Mouse (Mus musculus): ENCODE data around the gene Errfi1.

Errfi1 gene

GRCm38 (mm10) chr4:150915181-150915906 lies 61.6 kb downstream of the Errfi1 start:
- peak; percentile 65 for DNase-seq (ENCODE audit: low spot score in 2 of 2)

- DNase-seq (ENCODE audit: low spot score in 2 of 2) = no peak
These were observed 63.8 kb downstream of the Errfi1 start for GRCm38 (mm10) chr4:150917336-150918027.

All from left cerebral cortex, adult 9 months (tissue).